Mouse (Mus musculus) CD4-positive, CD25-positive, alpha-beta regulatory T cell, adult 2 months (primary cell): ENCODE data around the gene Pla2g16.

ENCODE experiments used
- DNase-seq: peaks from one replicate; pipeline ENCODE4 v3.0.0-alpha.2; 2012; ENCODE audit warnings: low read depth, low spot score

Pla2g16 gene

GRCm38 (mm10) chr19:7564457-7564856 is 7.2 kb downstream of the Pla2g16 start:
- DNase-seq = no peak

- no peak for DNase-seq
Observed at GRCm38 (mm10) chr19:7566826-7567225, 9.6 kb downstream of the Pla2g16 start.

DNA sequence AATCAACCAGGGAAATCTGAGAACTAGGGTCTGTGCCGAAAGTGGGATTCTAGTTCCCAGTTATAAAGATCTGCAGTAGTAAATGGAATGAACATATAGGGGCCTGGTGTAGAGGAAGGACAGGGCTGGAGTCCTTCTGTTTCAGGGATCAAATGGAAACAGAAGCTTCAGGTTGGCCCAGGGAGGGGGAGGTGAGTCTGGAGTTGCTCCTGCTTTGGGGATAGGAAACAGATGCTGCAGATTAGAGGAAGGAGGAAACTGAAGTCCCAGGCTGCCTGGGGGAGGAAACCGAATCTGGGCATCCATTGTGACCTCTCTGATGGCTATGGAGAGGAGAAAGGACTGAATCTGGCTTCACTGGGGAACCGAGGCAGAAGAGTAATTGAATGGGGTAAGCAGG is 11.1 kb downstream of the Pla2g16 start:
- DNase-seq = no peak

GRCm38 (mm10) chr19:7569650-7570049 is 12.4 kb downstream of the Pla2g16 start:
- DNase-seq = peak; percentile 60

GRCm38 (mm10) chr19:7576180-7576579 is 18.9 kb downstream of the Pla2g16 start:
- no peak for DNase-seq

DNA sequence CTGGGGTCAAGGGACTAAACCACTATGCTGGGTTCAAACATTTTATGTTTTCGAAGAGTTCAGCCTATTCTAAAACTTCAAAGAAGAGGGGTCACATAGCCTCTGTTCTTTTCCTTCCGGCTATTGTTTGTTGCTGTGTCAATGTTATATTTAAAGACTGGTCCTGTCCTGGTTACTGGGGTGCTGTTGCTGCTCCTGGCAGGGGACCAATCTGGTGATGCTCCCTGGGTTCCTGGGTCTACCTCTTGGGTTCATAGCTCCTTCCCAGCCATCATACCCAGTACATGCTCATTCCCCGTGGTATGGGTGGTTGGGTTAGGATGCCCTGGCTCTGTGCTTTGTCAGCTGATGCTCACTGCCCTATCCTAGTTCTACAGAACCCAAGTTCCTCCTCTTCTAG is 20.5 kb downstream of the Pla2g16 start:
- no peak for DNase-seq

GRCm38 (mm10) chr19:7581042-7581441 is 23.8 kb downstream of the Pla2g16 start:
- DNase-seq = no peak

GRCm38 (mm10) chr19:7583101-7583500 is 25.8 kb downstream of the Pla2g16 start:
- no peak for DNase-seq

DNA sequence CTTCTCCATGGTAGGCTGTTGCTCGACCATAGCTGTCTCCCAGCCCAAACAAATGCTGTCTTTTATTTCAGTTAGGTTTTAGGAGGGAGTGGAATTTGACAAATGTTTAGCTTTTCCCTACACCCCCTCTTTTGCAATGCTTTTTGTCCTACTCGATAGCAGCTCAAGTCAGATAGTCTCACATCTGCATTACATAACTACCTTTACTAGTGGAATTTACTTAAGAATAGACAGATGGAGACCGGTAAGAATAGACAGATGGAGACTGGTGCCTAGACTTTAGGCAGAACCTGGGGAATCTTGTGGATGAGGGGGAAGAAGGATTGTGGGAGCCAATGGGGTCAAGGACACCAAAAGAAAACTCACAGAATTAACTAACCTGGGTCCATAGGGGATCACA is 26.3 kb downstream of the Pla2g16 start:
- no peak for DNase-seq

GRCm38 (mm10) chr19:7585279-7585678 is 28.0 kb downstream of the Pla2g16 start:
- no peak for DNase-seq

GRCm38 (mm10) chr19:7585764-7586163 is 28.5 kb downstream of the Pla2g16 start:
- DNase-seq = no peak

- DNase-seq = no peak
Observed at GRCm38 (mm10) chr19:7590795-7591194, 33.5 kb downstream of the Pla2g16 start.

GRCm38 (mm10) chr19:7592018-7592417 is 34.8 kb downstream of the Pla2g16 start:
- no peak for DNase-seq

DNA sequence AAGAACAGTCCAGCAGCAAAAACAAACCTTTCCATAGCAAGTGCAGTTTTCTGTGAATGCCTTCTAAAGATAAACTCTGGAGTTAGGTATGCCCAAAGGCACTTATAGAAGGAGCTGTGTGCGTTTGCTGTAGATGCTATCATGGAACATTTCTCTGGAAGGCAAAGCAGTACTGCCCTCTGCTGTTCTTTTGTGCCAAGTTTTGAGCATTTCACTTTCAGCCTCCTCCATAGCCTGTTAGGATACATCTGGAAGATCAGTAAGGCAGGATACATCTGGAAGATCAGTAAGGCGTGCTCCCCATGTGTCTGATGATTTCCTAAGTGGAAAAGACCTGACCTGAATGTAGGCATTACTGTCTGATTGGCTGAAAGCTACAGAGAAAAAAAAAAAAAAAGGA is 38.3 kb downstream of the Pla2g16 start:
- DNase-seq = peak; percentile 63

GRCm38 (mm10) chr19:7598481-7598880 is 41.2 kb downstream of the Pla2g16 start:
- DNase-seq = no peak

- DNase-seq = no peak
Observed at GRCm38 (mm10) chr19:7601551-7601950, 44.3 kb downstream of the Pla2g16 start.

GRCm38 (mm10) chr19:7604107-7604506 is 46.8 kb downstream of the Pla2g16 start:
- DNase-seq = no peak

GRCm38 (mm10) chr19:7605013-7605412 is 47.8 kb downstream of the Pla2g16 start:
- no peak for DNase-seq

DNA sequence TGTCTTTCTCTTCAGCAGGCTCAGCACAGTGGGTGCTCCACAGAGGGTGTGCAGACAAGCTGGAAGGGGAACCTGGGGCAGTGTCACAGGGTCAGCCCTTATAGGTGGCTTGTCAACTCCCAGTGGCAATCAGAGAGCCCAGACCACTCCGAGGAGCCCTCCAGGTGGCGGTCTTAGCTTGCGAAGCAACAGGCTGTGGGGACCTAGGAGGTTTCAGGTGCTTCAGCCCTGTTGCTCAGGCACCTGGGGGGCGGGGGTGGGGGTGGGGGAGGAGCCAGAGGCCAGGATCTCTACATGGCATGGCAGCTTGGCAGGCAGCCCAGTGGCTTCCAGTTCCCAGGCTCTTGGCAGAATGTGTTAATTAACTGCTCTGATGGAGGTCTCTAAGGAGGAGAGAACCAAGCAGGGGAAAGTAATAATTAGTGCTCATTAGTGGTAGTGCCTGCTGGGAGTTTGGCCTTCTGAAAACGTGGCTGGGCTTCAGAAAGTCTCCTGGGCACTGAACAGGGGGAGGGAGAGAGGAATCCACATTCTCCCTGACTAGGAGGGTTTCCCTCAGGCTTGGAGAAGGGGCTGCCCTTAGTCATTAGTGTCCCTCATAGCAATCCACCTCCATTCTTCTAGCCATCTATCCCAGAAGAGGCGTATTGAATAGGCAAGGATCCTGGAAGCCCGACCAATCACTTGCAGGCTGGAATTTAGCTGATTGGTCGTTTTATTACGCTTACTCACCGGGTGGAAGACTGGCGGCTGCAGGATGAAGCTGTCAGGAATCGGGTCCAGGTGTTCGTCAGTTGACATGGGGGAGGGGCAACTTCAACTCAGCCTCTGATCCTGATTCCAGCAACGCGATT is 48.9 kb downstream of the Pla2g16 start:
- no peak for DNase-seq

DNA sequence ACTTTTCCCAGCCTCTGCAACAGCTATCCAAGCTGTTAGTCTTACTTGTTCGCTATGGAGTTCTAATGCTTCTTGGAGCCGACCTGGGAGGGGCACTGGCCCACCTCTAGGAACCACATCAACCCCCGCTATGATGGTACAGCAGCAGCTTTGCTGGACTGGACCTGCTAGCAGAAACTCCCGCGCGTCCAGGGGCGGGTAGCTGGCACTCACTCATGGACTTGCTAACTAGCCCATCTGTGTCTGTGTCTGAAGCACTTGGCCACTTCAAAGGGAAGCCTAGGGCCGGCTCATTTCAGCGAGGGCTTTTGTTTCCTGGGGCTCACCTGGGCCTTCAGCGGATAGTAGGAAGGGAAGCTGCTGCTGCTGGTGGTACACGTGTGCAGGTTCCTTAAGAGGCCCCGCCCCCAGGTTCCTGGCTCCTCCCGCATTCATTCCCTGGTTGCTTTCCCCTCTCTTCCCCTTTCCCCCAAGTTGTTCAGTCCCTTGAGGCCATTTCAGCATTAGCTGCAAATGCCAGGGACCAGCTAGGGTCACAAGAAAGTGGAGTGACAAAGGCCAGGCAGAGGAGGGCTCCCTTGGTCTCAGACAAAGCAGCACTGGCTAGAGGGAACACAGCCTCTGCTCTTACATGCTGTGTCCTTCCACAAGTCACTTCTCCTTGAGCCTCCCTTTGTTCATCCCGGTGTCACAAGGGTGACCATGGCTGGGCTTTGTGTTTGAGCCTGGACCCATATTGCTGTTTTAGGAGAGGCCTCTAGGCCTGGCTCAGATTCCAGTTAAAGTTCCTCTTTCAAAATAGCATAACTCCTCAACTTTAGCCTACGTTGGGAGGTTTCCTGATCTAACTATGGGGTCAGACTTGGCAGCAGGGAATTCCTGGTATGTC is 49.8 kb downstream of the Pla2g16 start, which contains the start of gene Lgals12:
Gene Lgals12, minus strand, starts transcription at position 393 of the 889 bp plus-strand sequence.
- DNase-seq = no peak

DNA sequence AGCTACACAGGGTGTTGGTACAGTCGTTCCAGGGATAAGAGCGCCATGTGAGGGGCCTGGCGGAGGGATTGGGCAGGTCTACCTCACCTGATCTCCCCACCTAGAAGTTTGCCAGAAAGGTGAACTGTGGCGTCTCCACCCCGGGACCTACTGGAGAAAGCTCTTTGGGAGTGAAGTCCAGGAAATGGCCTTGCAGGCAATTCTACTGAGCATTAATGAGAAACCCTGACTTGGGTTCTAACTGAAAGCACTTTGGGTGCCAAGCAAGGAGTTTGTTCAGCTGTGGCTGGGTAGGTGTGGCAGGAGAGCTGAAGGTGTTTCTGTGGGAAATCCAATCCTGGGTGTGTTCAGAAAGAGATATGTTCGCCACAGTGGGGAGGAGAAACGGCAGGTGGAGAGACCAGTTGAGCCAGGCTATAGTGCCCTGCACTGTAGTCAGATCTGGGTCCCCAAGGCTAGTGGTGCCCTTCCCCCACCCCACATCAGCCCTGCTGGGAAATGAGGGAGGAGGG is 50.5 kb downstream of the Pla2g16 start:
- no peak for DNase-seq
